Mouse (Mus musculus): ENCODE measurements around the gene Traf3. TPM values are rescaled to one million over a fixed set of nuclear protein-coding genes. Genes with fewer than 3 reads are reported as not detected.

The Traf3 gene
- total RNA-seq, 1 experiment from 2014 or later: 22.2 TPM

- no peak for ATAC-seq (replicated peaks in 1 of 2; ENCODE audit: insufficient read depth in 1 of 2, low FRiP score in 2 of 2, low TSS enrichment in 1 of 2, low read depth in 1 of 2, poor library complexity in 2 of 2, severe bottlenecking in 2 of 2)
Measured at GRCm38 (mm10) chr12:111235631-111236030, 69.5 kb downstream of the Traf3 start.

- no peak for ATAC-seq (replicated peaks in 1 of 2; ENCODE audit: insufficient read depth in 1 of 2, low FRiP score in 2 of 2, low TSS enrichment in 1 of 2, low read depth in 1 of 2, poor library complexity in 2 of 2, severe bottlenecking in 2 of 2)
Measured at GRCm38 (mm10) chr12:111237611-111238188, 71.5 kb downstream of the Traf3 start.

- ATAC-seq (replicated peaks in 1 of 2; ENCODE audit: insufficient read depth in 1 of 2, low FRiP score in 2 of 2, low TSS enrichment in 1 of 2, low read depth in 1 of 2, poor library complexity in 2 of 2, severe bottlenecking in 2 of 2): no peak
Measured at GRCm38 (mm10) chr12:111238345-111238744, 72.2 kb downstream of the Traf3 start.

GRCm38 (mm10) chr12:111238778-111239177 lies 72.6 kb downstream of the Traf3 start:
- ATAC-seq (replicated peaks in 1 of 2; ENCODE audit: insufficient read depth in 1 of 2, low FRiP score in 2 of 2, low TSS enrichment in 1 of 2, low read depth in 1 of 2, poor library complexity in 2 of 2, severe bottlenecking in 2 of 2): no peak

GRCm38 (mm10) chr12:111239930-111240329 lies 73.8 kb downstream of the Traf3 start:
- no peak for ATAC-seq (replicated peaks in 1 of 2; ENCODE audit: insufficient read depth in 1 of 2, low FRiP score in 2 of 2, low TSS enrichment in 1 of 2, low read depth in 1 of 2, poor library complexity in 2 of 2, severe bottlenecking in 2 of 2)

- no peak for ATAC-seq (replicated peaks in 1 of 2; ENCODE audit: insufficient read depth in 1 of 2, low FRiP score in 2 of 2, low TSS enrichment in 1 of 2, low read depth in 1 of 2, poor library complexity in 2 of 2, severe bottlenecking in 2 of 2)
Measured at GRCm38 (mm10) chr12:111241916-111242315, 75.7 kb downstream of the Traf3 start.

GRCm38 (mm10) chr12:111242346-111242745 lies 76.2 kb downstream of the Traf3 start:
- ATAC-seq (replicated peaks in 1 of 2; ENCODE audit: insufficient read depth in 1 of 2, low FRiP score in 2 of 2, low TSS enrichment in 1 of 2, low read depth in 1 of 2, poor library complexity in 2 of 2, severe bottlenecking in 2 of 2): no peak

- ATAC-seq (replicated peaks in 1 of 2; ENCODE audit: insufficient read depth in 1 of 2, low FRiP score in 2 of 2, low TSS enrichment in 1 of 2, low read depth in 1 of 2, poor library complexity in 2 of 2, severe bottlenecking in 2 of 2): no peak
Measured at GRCm38 (mm10) chr12:111243733-111244132, 77.6 kb downstream of the Traf3 start.

- no peak for ATAC-seq (replicated peaks in 1 of 2; ENCODE audit: insufficient read depth in 1 of 2, low FRiP score in 2 of 2, low TSS enrichment in 1 of 2, low read depth in 1 of 2, poor library complexity in 2 of 2, severe bottlenecking in 2 of 2)
Measured at GRCm38 (mm10) chr12:111245070-111245469, 78.9 kb downstream of the Traf3 start.

- no peak for ATAC-seq (replicated peaks in 1 of 2; ENCODE audit: insufficient read depth in 1 of 2, low FRiP score in 2 of 2, low TSS enrichment in 1 of 2, low read depth in 1 of 2, poor library complexity in 2 of 2, severe bottlenecking in 2 of 2)
Measured at GRCm38 (mm10) chr12:111246808-111247464, 80.8 kb downstream of the Traf3 start.

GRCm38 (mm10) chr12:111249095-111249494 lies 82.9 kb downstream of the Traf3 start:
- ATAC-seq (replicated peaks in 1 of 2; ENCODE audit: insufficient read depth in 1 of 2, low FRiP score in 2 of 2, low TSS enrichment in 1 of 2, low read depth in 1 of 2, poor library complexity in 2 of 2, severe bottlenecking in 2 of 2): no peak

- no peak for ATAC-seq (replicated peaks in 1 of 2; ENCODE audit: insufficient read depth in 1 of 2, low FRiP score in 2 of 2, low TSS enrichment in 1 of 2, low read depth in 1 of 2, poor library complexity in 2 of 2, severe bottlenecking in 2 of 2)
Measured at GRCm38 (mm10) chr12:111250116-111250515, 83.9 kb downstream of the Traf3 start.

- ATAC-seq (replicated peaks in 1 of 2; ENCODE audit: insufficient read depth in 1 of 2, low FRiP score in 2 of 2, low TSS enrichment in 1 of 2, low read depth in 1 of 2, poor library complexity in 2 of 2, severe bottlenecking in 2 of 2): no peak
Measured at GRCm38 (mm10) chr12:111251227-111251626, 85.1 kb downstream of the Traf3 start.

- no peak for ATAC-seq (replicated peaks in 1 of 2; ENCODE audit: insufficient read depth in 1 of 2, low FRiP score in 2 of 2, low TSS enrichment in 1 of 2, low read depth in 1 of 2, poor library complexity in 2 of 2, severe bottlenecking in 2 of 2)
Measured at GRCm38 (mm10) chr12:111263650-111264049, 97.5 kb downstream of the Traf3 start.

GRCm38 (mm10) chr12:111265212-111265611 lies 99.0 kb downstream of the Traf3 start:
- no peak for ATAC-seq (replicated peaks in 1 of 2; ENCODE audit: insufficient read depth in 1 of 2, low FRiP score in 2 of 2, low TSS enrichment in 1 of 2, low read depth in 1 of 2, poor library complexity in 2 of 2, severe bottlenecking in 2 of 2)

- ATAC-seq (replicated peaks in 1 of 2; ENCODE audit: insufficient read depth in 1 of 2, low FRiP score in 2 of 2, low TSS enrichment in 1 of 2, low read depth in 1 of 2, poor library complexity in 2 of 2, severe bottlenecking in 2 of 2): no peak
Measured at GRCm38 (mm10) chr12:111266592-111266991, 100.4 kb downstream of the Traf3 start.

GRCm38 (mm10) chr12:111267673-111268325 lies 101.6 kb downstream of the Traf3 start:
- ATAC-seq (replicated peaks in 1 of 2; ENCODE audit: insufficient read depth in 1 of 2, low FRiP score in 2 of 2, low TSS enrichment in 1 of 2, low read depth in 1 of 2, poor library complexity in 2 of 2, severe bottlenecking in 2 of 2): no peak

- no peak for ATAC-seq (replicated peaks in 1 of 2; ENCODE audit: insufficient read depth in 1 of 2, low FRiP score in 2 of 2, low TSS enrichment in 1 of 2, low read depth in 1 of 2, poor library complexity in 2 of 2, severe bottlenecking in 2 of 2)
Measured at GRCm38 (mm10) chr12:111270629-111271277, 104.6 kb downstream of the Traf3 start, which contains the start of gene Amn. Gene Amn (plus strand): TSS chr12:111271095.
